Mouse (Mus musculus) midbrain, embryonic 13.5 days (tissue): ENCODE results near the gene Nars2. TPM values are rescaled to one million over a fixed set of nuclear protein-coding genes. Genes with fewer than 3 reads are reported as not detected.
A peak's percentile ranks its signal among the peaks of the same experiment; 100 is the strongest.

Experiments used
- ATAC-seq: fragments of 200-750 bp; cut with Nextera tagmentation; 2 replicates; pipeline ENCODE4 v1.8.0; 2017; ENCODE audit warnings: mild to moderate bottlenecking, moderate TSS enrichment, moderate library complexity
- H3K27ac ChIP-seq: fragments of 300-500 bp; sonication (generic); 2 replicates; pipeline ENCODE4 v1.5.1; 2015; ENCODE audit warnings: inconsistent platforms, mild to moderate bottlenecking, moderate library complexity
- H3K27me3 ChIP-seq: fragments of 300-500 bp; sonication (generic); 2 replicates; pipeline ENCODE4 v1.6.1; 2015; ENCODE audit warnings: mild to moderate bottlenecking, inconsistent platforms
- H3K36me3 ChIP-seq: fragments of 300-500 bp; sonication (generic); 2 replicates; pipeline ENCODE4 v1.6.1; 2015; ENCODE audit warnings: mild to moderate bottlenecking, inconsistent platforms
- H3K4me1 ChIP-seq: fragments of 300-500 bp; sonication (generic); replicated peaks from 2 replicates; pipeline ENCODE4 v1.6.1; 2015; ENCODE audit warnings: inconsistent platforms
- H3K4me2 ChIP-seq: fragments of 300-500 bp; sonication (generic); replicated peaks from 2 replicates; pipeline ENCODE4 v1.6.1; 2015; ENCODE audit warnings: moderate library complexity, mild to moderate bottlenecking, inconsistent platforms
- H3K4me3 ChIP-seq: fragments of 300-500 bp; sonication (generic); replicated peaks from 2 replicates; pipeline ENCODE4 v1.5.1; 2015; ENCODE audit warnings: mild to moderate bottlenecking, inconsistent platforms
- H3K9ac ChIP-seq: fragments of 300-500 bp; sonication (generic); replicated peaks from 2 replicates; pipeline ENCODE4 v1.6.1; 2015; ENCODE audit warnings: mild to moderate bottlenecking, inconsistent platforms
- H3K9me3 ChIP-seq: fragments of 300-500 bp; sonication (generic); 2 replicates; pipeline ENCODE4 v1.6.1; 2016; ENCODE audit warnings: mild to moderate bottlenecking, inconsistent platforms
- WGBS: fragments of 180-500 bp; shearing (Covaris S2); methylation state at CpG from one replicate; pipeline ENCODE4 v1.1.7; 2015; 5-methylcytosine and 5-hydroxymethylcytosine counted together
- polyA plus RNA-seq: library from polyadenylated mRNA; unstranded; fragments of >200 nt; fragmentation: Nextera tagmentation; extraction: Ambion mirVana; gene quantifications from 2 replicates; pipeline ENCODE4 v1.2.1, GENCODE M21; 2015

The Nars2 gene
- polyA plus RNA-seq, 1 experiment from 2014 or later: 19.0 TPM

DNA sequence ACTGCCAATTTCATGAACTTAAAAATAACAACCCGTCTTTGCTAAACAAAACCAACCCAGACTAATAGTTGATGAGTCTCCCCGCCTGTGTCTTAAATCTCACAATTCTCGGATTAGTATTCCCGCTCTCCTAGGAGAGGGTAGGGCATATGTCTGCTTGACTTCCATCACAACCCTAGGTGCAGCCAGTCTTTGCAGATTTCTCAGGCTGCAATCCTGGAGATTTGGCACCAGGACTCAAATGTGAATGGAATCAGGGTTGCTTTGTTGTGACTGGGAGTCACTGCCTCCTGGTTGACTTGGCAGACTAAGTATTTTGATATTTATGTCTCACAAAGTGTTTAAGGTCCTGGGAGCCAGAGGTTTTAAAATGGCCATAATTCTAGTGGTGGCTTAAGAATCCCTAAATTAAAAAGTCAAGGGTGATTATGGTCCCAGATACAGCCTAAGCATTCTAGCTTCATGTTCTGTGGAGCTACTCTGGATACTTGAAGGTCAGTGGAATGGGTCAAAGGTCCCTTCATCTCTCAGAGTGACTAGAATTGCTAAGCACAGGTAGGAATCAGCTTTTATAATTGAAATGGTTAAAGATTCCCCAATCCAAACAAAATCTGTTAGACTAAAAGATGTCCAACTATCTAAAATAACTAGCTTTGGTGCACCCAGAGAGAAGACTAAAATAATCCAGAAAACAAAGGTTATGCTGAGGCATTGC is 128.5 kb downstream of the Nars2 start:
- 74% methylated on average over 4 of the region's 4 CpGs for WGBS

DNA sequence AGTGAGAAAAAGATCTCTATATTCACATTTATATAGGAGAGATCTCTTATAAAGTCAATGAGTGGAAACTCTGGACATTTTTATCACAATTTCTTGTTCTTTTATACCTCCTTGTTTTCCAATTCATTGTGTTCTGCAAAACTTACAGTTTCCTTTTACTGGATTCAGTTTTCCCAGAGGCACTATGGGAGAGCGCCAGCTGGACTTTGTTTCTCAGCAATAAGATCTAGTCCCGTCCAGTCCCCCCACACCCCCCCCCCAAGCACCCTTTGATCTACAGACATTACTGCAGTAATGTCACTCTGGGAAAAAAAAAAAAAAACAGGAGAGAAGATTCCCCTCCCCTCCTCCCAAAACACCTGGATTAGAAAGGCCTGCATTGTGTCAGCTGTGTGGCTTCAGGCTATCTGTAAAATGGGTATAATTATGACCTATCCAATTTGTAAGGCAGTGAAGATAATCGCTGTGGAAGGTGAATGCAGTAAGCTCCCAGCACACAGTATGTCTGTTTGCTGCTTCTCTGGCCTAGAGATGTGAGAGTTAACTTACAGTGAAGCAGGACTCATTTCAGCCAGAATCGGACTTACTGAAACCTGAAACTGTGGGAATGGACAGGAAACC is 129.4 kb downstream of the Nars2 start:
- no peaks in the 10 kb centered on the region for H3K36me3 ChIP-seq
- H3K4me2 ChIP-seq: peak overlapping the region; percentile 76
- no peaks in the 10 kb centered on the region for H3K27me3 ChIP-seq
- H3K9me3 ChIP-seq: no peaks in the 10 kb centered on the region
- peak overlapping the region; percentile 82 for H3K27ac ChIP-seq
- peaks cover 12% of the 10 kb centered on the region for H3K4me1 ChIP-seq
- 41% methylated on average over 4 of the region's 4 CpGs for WGBS
- peak overlapping the region; percentile 93 for H3K4me3 ChIP-seq
- no peak for ATAC-seq
- peak overlapping the region; percentile 96 for H3K9ac ChIP-seq

More for the DNA sequence above, 128.5 kb downstream of the Nars2 start:
- Histone ChIP-seq H3K27ac (no peak overlapping the region), H3K4me3 (no peak overlapping the region), H3K9ac (no peak overlapping the region), H3K4me2 (no peak overlapping the region), H3K27me3 (no peaks in the 10 kb centered on the region), H3K9me3 (no peaks in the 10 kb centered on the region), H3K36me3 (no peaks in the 10 kb centered on the region), H3K4me1 (peaks cover 12% of the 10 kb centered on the region)
- no peak for ATAC-seq

DNA sequence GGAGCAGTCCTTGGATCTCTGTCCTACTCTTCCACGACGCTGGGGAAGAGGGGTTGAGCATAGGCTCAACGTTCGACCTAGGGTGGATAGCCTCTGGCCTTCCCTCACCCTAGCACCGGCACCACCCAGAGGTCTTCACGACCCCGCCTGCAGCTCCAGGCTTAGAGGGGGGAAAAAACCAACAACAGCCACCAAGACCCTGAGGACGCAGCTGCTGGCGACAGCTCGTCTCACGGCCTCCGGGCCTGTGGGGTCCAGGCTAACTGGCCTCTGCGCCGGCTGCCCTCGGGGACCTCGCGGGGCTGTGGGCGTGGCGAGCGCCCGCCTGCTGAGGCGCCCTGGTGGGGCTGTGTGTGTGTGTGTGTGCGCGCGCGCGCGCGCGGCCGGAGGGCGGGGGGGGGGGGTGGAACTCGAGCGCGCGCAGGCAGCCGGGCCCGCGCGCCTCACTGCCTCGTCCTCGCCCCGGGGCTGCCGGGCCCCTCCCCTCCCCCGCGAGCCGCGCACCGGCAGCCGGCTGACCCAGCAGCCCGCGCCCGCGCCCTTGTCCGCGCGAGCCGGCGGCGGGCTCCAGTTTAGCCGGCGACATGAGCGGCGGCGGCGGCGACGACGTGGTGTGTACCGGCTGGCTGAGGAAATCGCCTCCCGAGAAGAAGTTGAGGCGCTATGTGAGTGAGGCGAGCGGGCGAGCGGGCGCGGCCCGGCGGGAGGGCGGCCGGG is 130.1 kb downstream of the Nars2 start, which contains the start of gene Gab2:
Gene Gab2 (plus strand): TSS at position 345 of the 717 bp plus-strand sequence.
- no peaks in the 10 kb centered on the region for H3K36me3 ChIP-seq
- H3K27ac ChIP-seq: peak within 1 kb of the TSS; percentile 82
- H3K4me2 ChIP-seq: peak within 1 kb of the TSS; percentile 76
- peaks cover 12% of the 10 kb centered on the region for H3K4me1 ChIP-seq
- peak within 1 kb of the TSS; percentile 93 for H3K4me3 ChIP-seq
- H3K27me3 ChIP-seq: no peaks in the 10 kb centered on the region
- H3K9me3 ChIP-seq: no peaks in the 10 kb centered on the region
- H3K9ac ChIP-seq: peak within 1 kb of the TSS; percentile 96
- peak; percentile 86 for ATAC-seq
- WGBS: under 1% methylated on average over 72 of the region's 83 CpGs

DNA sequence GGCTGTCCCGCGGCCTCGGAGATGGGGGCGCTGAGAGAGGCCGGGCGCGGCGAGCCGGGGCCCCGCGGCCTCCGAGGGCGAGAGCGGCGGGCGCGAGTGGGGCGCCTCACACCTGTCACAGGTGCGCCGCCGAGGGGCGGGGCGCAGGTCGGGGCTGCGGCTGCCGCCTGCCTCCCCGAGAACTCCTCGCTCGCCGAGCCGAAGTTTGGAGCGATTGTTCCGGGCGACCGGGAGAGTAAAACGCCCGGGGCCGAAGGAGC is 130.6 kb downstream of the Nars2 start:
- Histone ChIP-seq H3K9me3 (no peaks in the 10 kb centered on the region), H3K9ac (peak overlapping the region; percentile 96), H3K36me3 (no peaks in the 10 kb centered on the region), H3K27me3 (no peaks in the 10 kb centered on the region), H3K27ac (peak overlapping the region; percentile 82), H3K4me2 (peak overlapping the region; percentile 76), H3K4me1 (peaks cover 12% of the 10 kb centered on the region), H3K4me3 (peak overlapping the region; percentile 93)
- no peak for ATAC-seq
- under 1% methylated on average over 31 of the region's 38 CpGs for WGBS

DNA sequence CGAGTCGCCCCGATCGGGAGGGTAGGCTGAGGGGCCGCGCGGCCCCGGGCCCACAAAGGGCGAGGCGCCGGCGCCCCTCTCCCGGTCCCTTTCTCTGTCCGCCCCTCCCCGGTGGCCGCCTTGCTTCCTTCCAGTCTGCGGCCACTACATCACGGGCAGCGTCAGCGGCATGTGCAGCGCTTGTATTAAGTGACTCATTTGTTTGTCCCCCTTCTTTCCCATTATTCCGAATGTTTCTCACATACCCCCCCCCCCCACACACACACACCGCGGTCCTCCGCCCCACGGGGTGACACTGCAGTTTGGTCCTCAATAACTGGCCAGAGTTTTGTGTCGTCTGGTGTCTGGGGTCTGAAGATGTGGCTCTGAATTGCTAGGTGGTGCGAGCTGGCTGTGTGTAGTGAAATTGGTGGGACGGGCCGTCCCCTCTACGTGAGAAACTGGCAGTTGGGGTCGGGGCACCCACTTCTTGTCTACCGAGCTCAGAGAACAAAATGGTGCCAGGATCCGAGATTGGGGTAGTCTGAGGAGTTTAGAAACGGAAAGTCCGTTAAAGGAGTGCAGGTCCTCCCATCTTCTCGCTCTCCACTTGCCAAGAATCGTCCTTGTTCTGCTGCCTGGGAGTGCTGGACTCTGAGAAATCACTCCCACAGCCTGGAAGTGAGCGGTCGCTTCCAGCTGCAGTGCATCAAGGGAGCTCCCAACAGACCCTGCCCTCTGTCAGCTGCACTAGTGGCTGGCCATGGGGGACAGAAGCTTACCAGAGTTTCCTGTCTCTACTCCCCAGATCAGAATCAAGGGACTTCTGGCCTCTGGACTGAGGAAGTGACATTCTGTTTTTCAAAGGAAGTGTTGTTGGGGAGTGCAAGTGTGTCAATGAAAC is 131.2 kb downstream of the Nars2 start:
- Histone ChIP-seq H3K27me3 (no peaks in the 10 kb centered on the region), H3K36me3 (no peaks in the 10 kb centered on the region), H3K4me2 (peak overlapping the region; percentile 76), H3K9ac (peak overlapping the region; percentile 96), H3K4me1 (peaks cover 12% of the 10 kb centered on the region), H3K4me3 (peak overlapping the region; percentile 93), H3K27ac (peak overlapping the region; percentile 82), H3K9me3 (no peaks in the 10 kb centered on the region)
- peak; percentile 64 for ATAC-seq
- under 1% methylated on average over 40 of the region's 40 CpGs for WGBS

DNA sequence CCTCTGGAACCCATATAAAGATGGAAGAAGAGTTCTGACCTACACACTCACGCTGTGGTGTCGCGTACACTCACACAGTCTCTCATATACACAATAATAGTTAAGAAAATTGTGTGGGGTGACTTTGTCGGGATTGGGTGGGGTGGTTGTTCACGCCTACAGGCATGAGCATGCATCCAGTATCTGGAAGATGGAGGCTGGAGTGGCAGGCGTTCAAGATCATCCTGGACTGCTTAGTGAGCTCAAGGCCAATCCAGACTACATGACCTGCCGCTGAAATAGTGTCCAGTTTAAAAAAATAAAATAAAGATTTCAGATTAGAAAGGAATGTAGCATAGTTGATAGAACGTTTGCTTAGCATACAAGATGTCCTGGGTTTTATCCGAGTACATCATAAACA is 132.3 kb downstream of the Nars2 start:
- 88% methylated on average over 9 of the region's 9 CpGs for WGBS
- Histone ChIP-seq H3K27me3 (no peaks in the 10 kb centered on the region), H3K9ac (no peak overlapping the region), H3K4me3 (no peak overlapping the region), H3K4me2 (peak overlapping the region; percentile 76), H3K36me3 (no peaks in the 10 kb centered on the region), H3K4me1 (peaks cover 12% of the 10 kb centered on the region), H3K9me3 (no peaks in the 10 kb centered on the region), H3K27ac (no peak overlapping the region)
- no peak for ATAC-seq

DNA sequence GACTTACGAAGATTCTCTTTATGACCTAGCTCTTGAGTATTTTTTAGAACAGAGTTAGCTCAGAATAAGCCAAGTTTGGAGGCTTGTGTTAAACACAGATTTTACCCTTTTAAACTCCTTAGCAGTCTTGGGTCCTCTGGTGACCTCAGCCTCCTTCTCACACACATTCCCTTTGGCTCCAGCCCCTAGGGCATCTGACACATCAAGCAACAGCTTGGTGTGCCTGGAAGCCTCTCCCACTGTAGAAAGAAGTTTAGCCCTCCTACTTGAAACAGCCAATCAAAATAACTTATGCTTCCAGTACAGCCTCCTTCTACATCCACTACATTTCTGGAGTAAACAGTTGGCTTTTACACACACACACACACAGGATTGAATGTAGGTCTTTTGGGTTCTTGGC is 132.9 kb downstream of the Nars2 start:
- 100% methylated on average over 1 of the region's 1 CpGs for WGBS
- no peak overlapping the region for H3K9ac ChIP-seq
- H3K27me3 ChIP-seq: no peaks in the 10 kb centered on the region
- no peak overlapping the region for H3K4me3 ChIP-seq
- H3K27ac ChIP-seq: no peak overlapping the region
- peaks cover 12% of the 10 kb centered on the region for H3K4me1 ChIP-seq
- no peaks in the 10 kb centered on the region for H3K9me3 ChIP-seq
- no peak overlapping the region for H3K4me2 ChIP-seq
- no peak for ATAC-seq
- H3K36me3 ChIP-seq: no peaks in the 10 kb centered on the region

DNA sequence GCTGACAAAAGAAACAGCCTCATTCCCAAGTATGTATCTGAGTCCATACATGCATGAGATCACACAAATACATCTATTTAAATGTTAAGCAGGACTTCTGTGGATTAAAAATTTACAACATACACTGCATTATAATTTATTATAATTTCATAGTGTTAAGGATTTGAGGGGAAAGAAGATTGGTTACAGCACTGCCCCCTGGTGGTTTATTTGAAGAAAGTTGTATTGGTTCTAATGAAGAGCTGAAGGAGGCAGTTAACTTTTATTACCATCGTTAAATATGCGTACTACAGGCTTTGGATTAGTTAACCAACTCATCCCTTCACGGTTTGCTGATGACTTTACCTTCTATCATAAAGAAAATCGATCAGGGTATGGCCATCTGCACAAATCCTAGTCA is 134.0 kb downstream of the Nars2 start:
- no peak overlapping the region for H3K4me3 ChIP-seq
- H3K9me3 ChIP-seq: no peaks in the 10 kb centered on the region
- H3K4me1 ChIP-seq: peaks cover 12% of the 10 kb centered on the region
- H3K4me2 ChIP-seq: no peak overlapping the region
- WGBS: 19% methylated on average over 4 of the region's 4 CpGs
- ATAC-seq: no peak
- H3K27me3 ChIP-seq: no peaks in the 10 kb centered on the region
- H3K27ac ChIP-seq: no peak overlapping the region
- H3K36me3 ChIP-seq: no peaks in the 10 kb centered on the region
- no peak overlapping the region for H3K9ac ChIP-seq

DNA sequence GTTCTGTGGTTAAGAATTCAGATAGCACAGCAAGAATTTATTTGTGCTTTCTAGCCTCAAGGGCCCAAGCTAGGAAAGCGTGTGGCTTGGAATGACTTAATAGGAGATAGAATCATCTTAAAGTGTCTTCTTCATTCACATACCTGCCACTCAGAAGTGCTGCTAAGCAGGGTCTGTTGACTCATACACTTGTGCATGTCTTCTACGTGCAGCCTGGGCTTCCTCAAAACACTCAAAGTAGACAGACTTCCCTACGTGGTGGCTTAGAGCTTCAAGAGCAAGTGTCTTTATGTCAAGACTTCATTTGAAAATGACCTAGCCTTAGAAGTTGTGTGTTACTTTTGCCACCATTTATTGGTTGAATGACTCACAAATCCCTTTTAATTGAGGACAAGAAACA is 142.9 kb downstream of the Nars2 start:
- no peaks in the 10 kb centered on the region for H3K27me3 ChIP-seq
- 84% methylated on average over 3 of the region's 3 CpGs for WGBS
- H3K4me1 ChIP-seq: no peaks in the 10 kb centered on the region
- H3K9ac ChIP-seq: no peak overlapping the region
- no peaks in the 10 kb centered on the region for H3K36me3 ChIP-seq
- H3K9me3 ChIP-seq: no peaks in the 10 kb centered on the region
- no peak for ATAC-seq
- H3K4me2 ChIP-seq: no peak overlapping the region
- no peak overlapping the region for H3K4me3 ChIP-seq
- H3K27ac ChIP-seq: no peak overlapping the region

DNA sequence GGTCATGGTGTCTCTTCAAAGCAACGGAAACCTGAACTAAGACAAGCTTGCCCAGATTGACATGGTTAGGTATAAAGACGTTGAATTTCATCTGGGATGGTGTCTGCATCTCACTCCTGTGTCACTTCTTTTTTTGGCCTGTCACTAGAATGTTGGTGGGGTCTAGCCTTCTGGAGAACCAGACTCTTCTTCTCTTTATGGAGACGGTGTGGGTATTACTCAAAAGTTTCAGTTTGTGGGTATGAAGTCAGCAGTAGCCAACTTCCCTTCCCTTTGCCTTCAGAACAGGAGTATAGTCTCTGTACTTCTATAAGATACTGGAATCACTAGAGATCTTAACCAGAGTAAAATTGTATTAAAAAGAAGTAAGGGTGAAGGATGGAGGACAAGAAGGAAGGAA is 156.8 kb downstream of the Nars2 start:
- no peaks in the 10 kb centered on the region for H3K27me3 ChIP-seq
- no peak overlapping the region for H3K27ac ChIP-seq
- H3K9ac ChIP-seq: no peak overlapping the region
- H3K4me2 ChIP-seq: no peak overlapping the region
- no peak overlapping the region for H3K4me3 ChIP-seq
- no peaks in the 10 kb centered on the region for H3K9me3 ChIP-seq
- no peaks in the 10 kb centered on the region for H3K36me3 ChIP-seq
- ATAC-seq: no peak
- H3K4me1 ChIP-seq: no peaks in the 10 kb centered on the region
- WGBS: 93% methylated on average over 3 of the region's 3 CpGs
